Mouse (Mus musculus) frontal cortex, adult (tissue): Measurements from ENCODE around the gene Rnf207.

ENCODE experiments used
- ATAC-seq: cut with Nextera tagmentation; 2 replicates; pipeline ENCODE4 v1.9.2; 2017; ENCODE audit warnings: mild to moderate bottlenecking, moderate library complexity, mixed read lengths; ENCODE audit not compliant: low TSS enrichment

Gene Rnf207

GRCm38 (mm10) chr4:152272449-152273049, 46.2 kb downstream of the Rnf207 start:
- ATAC-seq: no peak

GRCm38 (mm10) chr4:152272006-152272405, 46.8 kb downstream of the Rnf207 start:
- ATAC-seq: no peak

GRCm38 (mm10) chr4:152271334-152271733, 47.5 kb downstream of the Rnf207 start:
- ATAC-seq: no peak

GRCm38 (mm10) chr4:152270599-152270998, 48.2 kb downstream of the Rnf207 start:
- ATAC-seq: no peak

- ATAC-seq: no peak
Observed at GRCm38 (mm10) chr4:152269967-152270366, 48.8 kb downstream of the Rnf207 start.

- ATAC-seq: no peak
Observed at GRCm38 (mm10) chr4:152267748-152268369, 50.9 kb downstream of the Rnf207 start.

- peak; percentile 72 for ATAC-seq
Observed at GRCm38 (mm10) chr4:152266236-152266895, 52.4 kb downstream of the Rnf207 start.

GRCm38 (mm10) chr4:152265791-152266190, 53.0 kb downstream of the Rnf207 start:
- ATAC-seq: no peak

GRCm38 (mm10) chr4:152264867-152265568, 53.8 kb downstream of the Rnf207 start:
- ATAC-seq: no peak

GRCm38 (mm10) chr4:152264177-152264530, 54.6 kb downstream of the Rnf207 start:
- no peak for ATAC-seq

GRCm38 (mm10) chr4:152263512-152264176, 55.1 kb downstream of the Rnf207 start:
- ATAC-seq: no peak

- ATAC-seq: no peak
Observed at GRCm38 (mm10) chr4:152263089-152263488, 55.7 kb downstream of the Rnf207 start.

- ATAC-seq: no peak
Observed at GRCm38 (mm10) chr4:152262187-152262586, 56.6 kb downstream of the Rnf207 start.

- ATAC-seq: no peak
Observed at GRCm38 (mm10) chr4:152260451-152260850, 58.3 kb downstream of the Rnf207 start.

GRCm38 (mm10) chr4:152257070-152257469, 61.7 kb downstream of the Rnf207 start:
- ATAC-seq: peak; percentile 56
